Mouse (Mus musculus): ENCODE data around the gene Kcnip1.

Gene Kcnip1

GRCm38 (mm10) chr11:33663599-33663998 lies 329.4 kb downstream of the Kcnip1 start:
- DNase-seq (ENCODE audit: low read depth), result no peak

DNA sequence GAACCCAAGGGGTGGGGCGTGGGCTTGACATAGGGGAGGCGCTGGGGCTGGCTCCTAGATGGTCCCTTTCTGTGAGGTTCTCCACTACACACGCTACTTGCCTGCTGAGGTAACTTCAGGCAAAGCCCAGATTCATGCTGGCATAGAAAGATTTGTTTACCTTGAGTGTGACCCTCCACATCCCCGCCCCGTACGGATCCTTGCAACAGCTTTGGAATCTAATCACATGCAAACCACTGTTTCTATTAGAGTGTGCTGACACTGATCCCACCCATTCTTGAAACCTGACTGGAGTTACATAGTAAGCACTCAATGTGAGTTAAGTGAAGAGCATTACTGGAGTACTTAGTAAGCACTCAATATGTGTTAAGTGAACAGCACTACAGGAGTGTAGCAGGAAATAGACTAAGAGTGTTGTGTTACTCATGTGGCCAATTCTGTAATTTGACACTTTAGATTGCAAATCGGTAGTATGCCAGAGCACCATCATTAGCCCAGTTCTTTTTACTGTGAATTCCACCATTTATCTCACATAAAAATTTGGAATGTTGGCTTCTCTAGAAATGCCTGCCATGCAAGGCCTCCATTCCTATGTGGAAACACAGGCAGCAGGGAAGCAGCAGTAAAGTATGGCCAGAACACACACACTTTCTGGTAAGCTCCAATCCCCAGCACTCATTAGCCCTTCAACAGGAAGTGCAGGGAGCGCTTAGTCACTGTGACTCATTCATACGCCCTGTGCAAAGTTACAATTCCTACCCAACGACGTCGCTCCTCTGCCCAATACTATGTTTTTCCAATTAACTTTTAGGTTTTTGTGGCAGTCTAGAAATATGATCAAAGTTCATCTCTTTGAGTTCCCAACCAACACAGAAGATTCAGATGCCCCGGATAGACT lies 332.7 kb downstream of the Kcnip1 start:
- no peak for DNase-seq (ENCODE audit: low read depth)

GRCm38 (mm10) chr11:33655861-33656593 lies 336.9 kb downstream of the Kcnip1 start:
- no peak for DNase-seq (ENCODE audit: low read depth)

DNA sequence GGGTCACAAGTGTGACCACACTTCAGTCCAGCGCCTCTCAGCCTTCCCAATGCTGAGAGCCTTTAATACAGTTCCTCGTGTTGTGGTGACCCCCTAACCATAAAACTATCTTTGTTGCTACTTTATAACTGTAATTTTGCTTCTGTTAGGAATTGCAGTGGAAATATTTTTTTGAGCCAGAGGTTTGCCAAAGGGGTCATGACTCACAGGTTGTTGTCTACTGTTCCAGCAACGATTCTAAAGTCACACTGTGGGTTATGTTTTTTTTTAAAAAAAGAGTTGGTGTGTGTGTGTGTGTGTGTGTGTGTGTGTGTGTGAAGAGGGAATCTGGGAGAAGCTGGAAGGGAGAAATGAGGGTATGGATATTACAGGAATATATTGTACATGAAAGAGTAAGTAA lies 337.7 kb downstream of the Kcnip1 start:
- DNase-seq (ENCODE audit: low read depth), result no peak

DNA sequence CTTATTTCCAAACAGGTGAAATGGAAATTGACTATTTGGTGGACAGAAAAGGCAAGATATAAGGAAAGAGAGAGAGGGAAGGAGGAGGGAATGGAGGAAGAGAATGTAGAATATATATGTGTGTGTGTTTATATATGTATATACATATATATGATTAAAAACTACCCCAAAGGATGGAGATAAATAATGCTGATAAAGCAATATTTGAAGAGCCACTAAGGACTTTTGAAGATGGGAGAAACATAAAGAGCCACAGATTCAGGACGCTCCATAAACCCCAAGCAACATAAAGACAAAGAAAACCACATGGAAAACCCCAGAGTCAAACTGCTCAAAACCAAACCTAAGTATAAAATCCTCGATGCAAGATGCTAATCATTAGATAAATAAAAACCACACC lies 338.5 kb downstream of the Kcnip1 start:
- no peak for DNase-seq (ENCODE audit: low read depth)

DNA sequence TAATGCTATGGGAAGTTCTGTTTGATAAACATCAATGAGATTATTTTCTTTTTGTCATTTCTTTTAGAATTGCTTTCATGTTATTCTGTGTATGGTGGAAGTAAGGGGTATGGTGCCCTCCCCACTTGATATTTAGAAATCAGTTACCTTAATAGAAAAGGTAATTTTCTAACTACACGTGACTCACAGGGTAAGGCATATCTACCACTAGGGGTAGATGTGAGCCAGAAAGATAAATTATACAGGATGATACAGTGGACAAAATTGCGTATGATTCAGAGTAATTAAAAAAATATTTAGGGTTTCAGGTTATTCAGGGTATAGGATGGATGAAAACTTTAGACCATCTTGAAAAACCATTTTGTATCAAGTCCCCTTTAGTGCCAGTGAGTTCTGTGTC lies 343.6 kb downstream of the Kcnip1 start:
- no peak for DNase-seq (ENCODE audit: low read depth)

DNA sequence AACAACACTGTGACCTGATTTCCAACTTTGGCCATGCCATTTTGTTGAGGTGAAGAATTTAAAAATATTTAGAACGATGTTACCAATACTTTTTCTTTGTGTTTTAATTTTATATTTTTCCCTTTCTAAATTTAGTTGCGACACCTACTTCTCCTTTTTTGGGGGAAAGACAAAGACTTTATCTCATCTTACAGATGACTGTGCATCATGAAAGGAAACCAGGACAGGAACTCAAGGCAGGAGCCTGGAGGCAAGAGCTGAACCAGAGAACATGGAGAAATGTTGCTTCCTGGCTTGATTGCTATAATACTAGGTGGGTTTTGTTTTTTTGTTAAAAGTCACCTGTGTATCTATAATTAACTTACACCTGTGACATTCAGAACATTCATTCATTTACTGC lies 355.8 kb downstream of the Kcnip1 start:
- no peak for DNase-seq (ENCODE audit: low read depth)

DNA sequence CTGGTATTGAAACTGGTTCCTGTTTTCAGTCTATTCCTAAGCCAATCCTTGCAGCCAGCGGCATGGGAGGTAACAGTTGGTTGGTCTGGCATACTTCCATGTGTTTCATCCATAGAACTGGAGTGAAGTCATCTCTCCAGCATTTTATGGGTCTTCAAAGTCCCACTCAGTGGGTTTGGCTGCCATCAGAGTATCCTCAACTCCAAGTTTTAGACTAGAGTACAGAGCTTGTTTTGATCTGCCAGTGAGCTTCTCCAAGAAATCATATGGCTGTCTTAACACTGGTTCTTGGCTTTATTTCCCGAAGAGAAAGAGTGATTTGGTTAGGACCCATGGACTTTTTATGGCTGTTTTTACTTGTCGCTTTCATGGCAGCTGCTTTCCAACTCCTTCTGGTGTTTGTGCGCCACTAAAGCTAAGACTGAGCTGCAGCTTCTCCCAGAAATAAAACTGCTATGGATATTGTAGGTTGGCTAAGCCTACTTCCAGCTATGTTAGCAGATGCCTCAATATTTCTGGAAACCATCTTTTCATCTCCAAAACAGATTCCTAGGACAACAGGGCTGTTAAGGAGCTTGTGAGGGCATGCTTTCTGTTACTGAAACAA lies 365.7 kb downstream of the Kcnip1 start:
- no peak for DNase-seq (ENCODE audit: low read depth)

- DNase-seq (ENCODE audit: low read depth), result peak; percentile 50
These were observed 378.7 kb downstream of the Kcnip1 start for GRCm38 (mm10) chr11:33614218-33614617.

DNA sequence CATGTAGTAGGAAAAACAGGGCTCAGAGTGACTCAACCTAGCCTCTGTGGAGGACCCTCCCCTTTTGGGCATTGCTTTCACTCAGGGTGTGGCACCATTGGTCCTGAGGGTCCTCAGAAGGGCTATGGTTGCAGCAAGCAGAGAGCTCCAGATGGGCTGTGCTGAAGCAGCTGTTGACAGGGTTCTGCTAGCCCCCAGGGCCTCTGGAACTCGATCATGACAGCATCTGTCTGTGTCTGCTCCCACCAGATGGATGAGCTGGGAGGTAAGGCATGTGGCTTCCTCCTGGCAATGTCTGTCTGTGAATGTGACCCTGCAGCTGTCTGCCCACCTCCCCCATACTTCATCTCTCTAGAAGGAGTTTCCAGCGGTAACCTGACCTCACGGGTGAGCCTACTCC lies 385.2 kb downstream of the Kcnip1 start:
- no peak for DNase-seq (ENCODE audit: low read depth)

DNA sequence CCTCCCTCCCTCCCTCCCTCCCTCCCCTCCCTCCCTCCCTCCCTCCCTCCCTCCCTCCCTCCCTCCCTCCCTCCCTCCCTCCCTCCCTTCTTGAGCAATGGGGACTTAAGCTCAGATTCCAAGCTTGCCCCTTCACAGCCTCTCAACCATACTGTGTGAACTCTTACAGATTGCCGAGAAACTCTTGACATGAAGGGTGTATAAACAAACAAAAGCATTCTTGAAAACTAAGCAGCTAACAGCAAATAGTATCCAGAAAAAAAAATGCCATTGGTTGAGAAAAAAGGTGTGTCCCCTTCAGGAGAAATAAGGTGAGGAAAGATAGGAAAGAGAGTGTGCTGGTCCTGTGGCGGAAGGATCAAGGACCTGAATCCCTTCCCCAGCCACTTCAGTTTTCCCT lies 389.8 kb downstream of the Kcnip1 start:
- DNase-seq (ENCODE audit: low read depth), result no peak

DNA sequence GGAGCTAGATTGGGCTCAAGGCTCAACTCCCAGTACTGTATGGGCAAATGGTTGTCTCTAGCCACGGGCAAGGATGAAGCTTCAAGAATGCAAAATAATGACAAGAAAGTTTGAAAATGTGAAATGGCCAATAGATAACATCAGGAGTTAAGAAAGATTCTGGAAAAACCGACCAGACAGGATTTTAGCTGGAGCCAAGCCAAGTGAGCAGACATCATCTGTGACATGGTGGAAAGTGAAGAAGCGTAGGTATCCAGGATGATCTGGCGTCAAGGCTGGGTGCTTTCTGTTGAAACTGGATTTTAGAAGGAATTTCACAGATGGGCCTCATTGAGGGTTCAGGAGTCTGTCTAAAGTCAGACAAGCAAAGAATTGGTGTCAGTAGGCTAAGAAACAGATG lies 394.0 kb downstream of the Kcnip1 start, which contains the start of gene D130052B06Rik:
Gene D130052B06Rik (plus strand): TSS at position 317 of the 400 bp plus-strand sequence.
- DNase-seq (ENCODE audit: low read depth), result no peak

- no peak for DNase-seq (ENCODE audit: low read depth)
These were observed 396.3 kb downstream of the Kcnip1 start for GRCm38 (mm10) chr11:33596655-33597054.

- DNase-seq (ENCODE audit: low read depth), result no peak
These were observed 400.1 kb downstream of the Kcnip1 start for GRCm38 (mm10) chr11:33592826-33593225.

DNA sequence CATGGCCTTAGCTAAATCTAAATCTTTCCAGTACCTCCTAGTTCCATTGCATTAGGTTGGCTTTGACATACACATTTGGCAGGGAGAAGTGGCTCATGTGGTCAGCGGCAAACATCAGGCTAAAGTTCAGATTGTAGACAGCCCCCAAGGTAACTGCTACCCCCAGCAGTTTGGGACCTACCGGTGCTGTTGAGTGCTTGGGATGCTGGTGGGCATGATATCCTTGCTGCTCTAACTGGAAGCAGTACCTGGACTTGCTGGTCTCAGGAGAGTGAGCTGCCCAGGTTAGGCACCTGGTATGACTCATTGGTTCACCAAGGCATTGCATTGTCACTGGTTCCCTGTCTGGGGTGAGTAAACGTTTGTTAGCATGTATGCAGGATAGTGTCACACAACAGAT lies 402.2 kb downstream of the Kcnip1 start:
- no peak for DNase-seq (ENCODE audit: low read depth)

- no peak for DNase-seq (ENCODE audit: low read depth)
These were observed 406.3 kb downstream of the Kcnip1 start for GRCm38 (mm10) chr11:33586614-33587013.

GRCm38 (mm10) chr11:33579621-33580020 lies 413.3 kb downstream of the Kcnip1 start:
- DNase-seq (ENCODE audit: low read depth), result no peak

Data from induced T-regulatory cell, adult 2 months (primary cell).